Mouse (Mus musculus) testis, postnatal 14 days (tissue): ENCODE data around the gene Anapc13.

Experiments
- DNase-seq: peaks from one replicate; pipeline ENCODE4 v3.0.0; 2021; ENCODE audit warnings: low spot score

Anapc13 gene

GRCm38 (mm10) chr9:102631589-102632147 is 5.6 kb downstream of the Anapc13 start:
- no peak for DNase-seq

GRCm38 (mm10) chr9:102632173-102632572 is 6.1 kb downstream of the Anapc13 start:
- no peak for DNase-seq

GRCm38 (mm10) chr9:102632923-102633537 is 6.9 kb downstream of the Anapc13 start:
- no peak for DNase-seq

- DNase-seq = no peak
Observed at GRCm38 (mm10) chr9:102634453-102634852, 8.4 kb downstream of the Anapc13 start.

GRCm38 (mm10) chr9:102636553-102636952 is 10.5 kb downstream of the Anapc13 start:
- DNase-seq = no peak

- no peak for DNase-seq
Observed at GRCm38 (mm10) chr9:102637115-102637514, 11.0 kb downstream of the Anapc13 start.

GRCm38 (mm10) chr9:102638963-102639362 is 12.9 kb downstream of the Anapc13 start:
- no peak for DNase-seq

GRCm38 (mm10) chr9:102639510-102639909 is 13.4 kb downstream of the Anapc13 start:
- no peak for DNase-seq

- no peak for DNase-seq
Observed at GRCm38 (mm10) chr9:102641531-102641930, 15.4 kb downstream of the Anapc13 start.

- DNase-seq = no peak
Observed at GRCm38 (mm10) chr9:102643071-102643485, 17.0 kb downstream of the Anapc13 start.

- peak; percentile 63 for DNase-seq
Observed at GRCm38 (mm10) chr9:102643486-102644101, 17.5 kb downstream of the Anapc13 start.

GRCm38 (mm10) chr9:102645119-102645695 is 19.1 kb downstream of the Anapc13 start:
- DNase-seq = no peak

GRCm38 (mm10) chr9:102647010-102647409 is 20.9 kb downstream of the Anapc13 start:
- no peak for DNase-seq

- no peak for DNase-seq
Observed at GRCm38 (mm10) chr9:102649917-102650527, 23.9 kb downstream of the Anapc13 start.

GRCm38 (mm10) chr9:102650637-102651036 is 24.5 kb downstream of the Anapc13 start:
- no peak for DNase-seq

GRCm38 (mm10) chr9:102651199-102651720 is 25.2 kb downstream of the Anapc13 start:
- DNase-seq = no peak

- DNase-seq = no peak
Observed at GRCm38 (mm10) chr9:102656355-102657095, 30.4 kb downstream of the Anapc13 start.

- no peak for DNase-seq
Observed at GRCm38 (mm10) chr9:102668115-102668514, 42.0 kb downstream of the Anapc13 start.

- no peak for DNase-seq
Observed at GRCm38 (mm10) chr9:102668906-102669305, 42.8 kb downstream of the Anapc13 start.

GRCm38 (mm10) chr9:102673381-102673780 is 47.3 kb downstream of the Anapc13 start:
- no peak for DNase-seq

- DNase-seq = no peak
Observed at GRCm38 (mm10) chr9:102675922-102676321, 49.8 kb downstream of the Anapc13 start.

GRCm38 (mm10) chr9:102681470-102681869 is 55.4 kb downstream of the Anapc13 start:
- no peak for DNase-seq
